Mouse (Mus musculus): ENCODE results near the gene Nfyb.

- TF ChIP-seq POLR2A (IDR thresholded peaks at IDR 0.05; ENCODE audit: low read depth, low read length) (no peak), CTCF (conservative IDR thresholded peaks at IDR 0.05; ENCODE audit: insufficient read depth, insufficient read length, low read depth, low read length) (no peak)
Measured at GRCm38 (mm10) chr10:82746988-82747850, 16.7 kb downstream of the Nfyb start.

All from kidney, adult 2 months (tissue).